Mouse (Mus musculus) embryonic facial prominence, embryonic 14.5 days (tissue): ENCODE data around the gene Zbtb25. TPM values are rescaled to one million over a fixed set of nuclear protein-coding genes. Genes with fewer than 3 reads are reported as not detected.

Experiments
- ATAC-seq: fragments of 200-750 bp; cut with Nextera tagmentation; 2 replicates; pipeline ENCODE4 v1.8.0; 2017; ENCODE audit warnings: low read depth, moderate number of reproducible peaks, moderate TSS enrichment
- DNase-seq: peaks from one replicate; pipeline ENCODE4 v3.0.0-alpha.2; 2015; ENCODE audit warnings: low spot score
- H3K27ac ChIP-seq: fragments of 300-500 bp; sonication (generic); replicated peaks from 2 replicates; pipeline ENCODE4 v1.5.1; 2014; ENCODE audit warnings: low read depth, mild to moderate bottlenecking, low read length, moderate library complexity
- H3K27me3 ChIP-seq: fragments of 300-500 bp; sonication (generic); replicated peaks from 2 replicates; pipeline ENCODE4 v1.6.1; 2014; ENCODE audit warnings: low read length; ENCODE audit not compliant: control insufficient read depth, insufficient read depth
- H3K36me3 ChIP-seq: fragments of 300-500 bp; sonication (generic); 2 replicates; pipeline ENCODE4 v1.6.1; 2014; ENCODE audit warnings: low read length, mixed read lengths; ENCODE audit not compliant: control insufficient read depth, insufficient read depth
- H3K4me1 ChIP-seq: fragments of 300-500 bp; sonication (generic); 2 replicates; pipeline ENCODE4 v1.6.1; 2014; ENCODE audit warnings: antibody characterized with exemption, low read length; ENCODE audit not compliant: control insufficient read depth, insufficient read depth
- H3K4me2 ChIP-seq: fragments of 300-500 bp; sonication (generic); 2 replicates; pipeline ENCODE4 v1.6.1; 2014; ENCODE audit warnings: low read depth, mild to moderate bottlenecking, low read length, moderate library complexity, mixed read lengths
- H3K4me3 ChIP-seq: fragments of 300-500 bp; sonication (generic); 2 replicates; pipeline ENCODE4 v1.5.1; 2014; ENCODE audit warnings: low read depth, mild to moderate bottlenecking, low read length
- H3K9ac ChIP-seq: fragments of 300-500 bp; sonication (generic); 2 replicates; pipeline ENCODE4 v1.6.1; 2014; ENCODE audit warnings: low read depth, mild to moderate bottlenecking, low read length, moderate library complexity, mixed read lengths
- H3K9me3 ChIP-seq: fragments of 300-500 bp; sonication (generic); 2 replicates; pipeline ENCODE4 v1.6.1; 2016; ENCODE audit warnings: low read length; ENCODE audit not compliant: control insufficient read depth
- WGBS: fragments of 180-500 bp; shearing (Covaris S2); extraction: QIAGEN DNeasy Blood & Tissue Kit; methylation state at CpG from one replicate; pipeline ENCODE4 v1.1.7; 2014; 5-methylcytosine and 5-hydroxymethylcytosine counted together
- polyA plus RNA-seq: library from polyadenylated mRNA; unstranded; fragments of >200 nt; fragmentation: Nextera tagmentation; extraction: Ambion mirVana; gene quantifications from 2 replicates; pipeline ENCODE4 v1.2.1, GENCODE M21; 2014

The Zbtb25 gene
- polyA plus RNA-seq, 1 experiment from 2014 or later, result 21.2 TPM

DNA sequence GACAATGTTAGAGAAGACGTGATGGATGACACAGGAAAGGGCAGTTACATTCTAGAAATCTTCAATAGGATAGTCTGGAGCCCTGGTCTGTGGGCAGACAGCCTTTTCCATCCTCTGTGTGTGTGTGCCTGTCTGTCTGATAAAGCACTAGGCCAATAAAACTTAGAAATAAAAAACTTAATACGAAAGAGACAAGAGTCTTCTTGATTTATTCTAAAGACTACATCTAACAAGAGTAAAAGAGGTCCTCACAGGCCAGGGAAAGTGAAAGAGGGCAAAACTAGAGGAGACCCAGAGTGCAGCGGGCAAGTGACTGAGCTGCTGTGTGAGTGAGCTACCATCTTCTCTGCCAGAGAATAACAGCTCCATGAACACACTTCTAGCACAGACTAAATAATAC lies 3.1 kb downstream of the Zbtb25 start:
- H3K4me1 ChIP-seq, result peaks cover 15% of the 10 kb centered on the region
- no peaks in the 10 kb centered on the region for H3K27me3 ChIP-seq
- ATAC-seq, result no peak
- H3K36me3 ChIP-seq, result no peaks in the 10 kb centered on the region
- H3K4me3 ChIP-seq, result no peak overlapping the region
- no peaks in the 10 kb centered on the region for H3K9me3 ChIP-seq
- H3K4me2 ChIP-seq, result no peak overlapping the region
- no peak for DNase-seq
- 84% methylated on average over 3 of the region's 3 CpGs for WGBS
- H3K9ac ChIP-seq, result no peak overlapping the region
- no peak overlapping the region for H3K27ac ChIP-seq

DNA sequence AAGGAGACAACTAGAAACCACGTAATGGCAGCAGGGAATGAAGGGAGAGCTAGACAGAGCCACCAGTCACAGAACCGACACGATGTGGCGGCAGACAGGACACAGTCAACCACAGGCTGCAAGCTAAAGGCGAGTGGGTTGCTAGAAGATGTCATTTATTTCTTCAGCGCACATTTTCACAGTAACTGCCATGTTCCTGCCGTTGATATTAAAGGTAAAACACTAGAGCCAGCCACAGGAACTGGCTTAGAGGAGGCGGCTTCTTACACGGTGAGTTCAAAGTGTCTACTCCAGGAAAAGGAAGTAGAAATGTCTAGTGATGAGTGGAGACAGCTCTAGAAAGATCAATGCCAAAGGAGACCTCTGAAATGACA lies 7.1 kb downstream of the Zbtb25 start:
- ATAC-seq (no peak), DNase-seq (no peak)
- H3K4me2 ChIP-seq, result no peak overlapping the region
- no peak overlapping the region for H3K9ac ChIP-seq
- H3K9me3 ChIP-seq, result no peaks in the 10 kb centered on the region
- H3K4me1 ChIP-seq, result peaks cover 5% of the 10 kb centered on the region; the same call in 1 of the 2 replicates
- no peaks in the 10 kb centered on the region for H3K36me3 ChIP-seq
- no peak overlapping the region for H3K27ac ChIP-seq
- 78% methylated on average over 9 of the region's 9 CpGs for WGBS
- H3K27me3 ChIP-seq, result no peaks in the 10 kb centered on the region
- no peak overlapping the region for H3K4me3 ChIP-seq

DNA sequence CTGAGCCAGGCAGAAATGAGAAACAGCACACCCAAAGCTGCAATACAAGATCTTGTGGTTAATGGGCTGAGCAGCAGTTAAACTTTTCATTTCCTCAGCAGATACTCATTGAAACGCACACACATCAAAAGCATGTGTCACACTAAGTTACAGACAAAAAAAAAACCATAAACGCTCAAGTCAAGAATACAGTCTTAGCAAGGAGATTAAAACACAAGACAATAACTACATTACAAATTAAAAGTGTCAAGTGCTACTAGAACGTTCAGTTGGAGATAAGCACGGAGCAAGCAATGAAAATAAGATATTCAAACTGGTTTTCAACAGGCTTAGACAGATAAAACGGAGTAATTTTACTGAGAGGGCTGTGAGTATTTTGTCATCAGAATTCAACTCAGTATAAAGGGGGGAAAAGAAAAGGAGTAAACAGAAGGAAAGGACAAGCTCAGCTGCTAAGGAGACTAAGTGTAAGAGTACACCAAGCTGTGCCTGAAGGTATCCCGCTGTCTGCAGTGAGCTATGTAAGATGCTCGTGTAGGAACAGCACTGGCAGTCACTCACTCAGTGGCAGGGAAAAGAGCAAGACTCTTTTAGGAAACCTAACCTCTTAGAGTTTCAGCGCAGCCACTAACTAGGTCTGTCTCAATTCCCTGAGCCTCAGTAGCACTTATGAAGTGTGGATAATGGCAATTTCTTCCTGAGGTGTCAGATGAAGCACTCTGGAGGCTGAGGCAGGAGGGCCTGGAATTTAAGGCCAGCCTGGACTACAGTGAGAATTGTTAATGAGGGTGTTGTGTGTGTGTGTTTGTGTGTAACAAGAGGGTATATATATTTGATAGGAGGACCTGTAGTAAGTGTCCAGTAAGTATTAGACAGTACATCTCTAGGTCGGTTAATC lies 7.7 kb downstream of the Zbtb25 start:
- Histone ChIP-seq H3K4me1 (no peaks in the 10 kb centered on the region), H3K4me2 (no peak overlapping the region), H3K9me3 (no peaks in the 10 kb centered on the region), H3K9ac (no peak overlapping the region), H3K4me3 (no peak overlapping the region), H3K36me3 (no peaks in the 10 kb centered on the region), H3K27me3 (no peaks in the 10 kb centered on the region), H3K27ac (peak overlapping the region; percentile 33; the same call in 1 of the 2 replicates)
- ATAC-seq, result peak; percentile 44; the same call in 1 of the 2 replicates
- DNase-seq, result peak; percentile 29
- WGBS, result 46% methylated on average over 9 of the region's 9 CpGs

DNA sequence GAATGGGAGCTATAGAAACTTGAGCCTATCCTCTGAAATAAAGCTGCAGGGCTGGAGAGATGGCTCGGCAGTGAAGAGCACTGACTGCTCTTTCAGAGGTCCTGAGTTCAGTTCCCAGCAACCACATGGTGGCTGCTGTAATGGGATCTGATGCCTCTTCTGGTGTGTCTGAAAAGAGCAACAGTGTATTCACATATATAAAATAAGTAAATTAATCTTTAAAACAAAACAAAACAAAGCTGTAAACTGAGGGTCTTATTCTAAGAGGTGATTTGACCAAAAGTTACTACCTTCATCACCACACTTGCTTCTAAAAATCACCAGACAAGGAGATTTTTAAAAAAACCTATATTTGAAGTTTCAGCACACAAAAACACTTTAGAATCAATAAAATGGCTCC lies 8.5 kb downstream of the Zbtb25 start:
- Histone ChIP-seq H3K4me2 (no peak overlapping the region), H3K9me3 (no peaks in the 10 kb centered on the region), H3K4me1 (no peaks in the 10 kb centered on the region), H3K4me3 (no peak overlapping the region), H3K9ac (no peak overlapping the region), H3K27me3 (no peaks in the 10 kb centered on the region), H3K36me3 (no peaks in the 10 kb centered on the region), H3K27ac (no peak overlapping the region)
- 47% methylated on average over 1 of the region's 1 CpGs for WGBS
- ATAC-seq (no peak), DNase-seq (no peak)

DNA sequence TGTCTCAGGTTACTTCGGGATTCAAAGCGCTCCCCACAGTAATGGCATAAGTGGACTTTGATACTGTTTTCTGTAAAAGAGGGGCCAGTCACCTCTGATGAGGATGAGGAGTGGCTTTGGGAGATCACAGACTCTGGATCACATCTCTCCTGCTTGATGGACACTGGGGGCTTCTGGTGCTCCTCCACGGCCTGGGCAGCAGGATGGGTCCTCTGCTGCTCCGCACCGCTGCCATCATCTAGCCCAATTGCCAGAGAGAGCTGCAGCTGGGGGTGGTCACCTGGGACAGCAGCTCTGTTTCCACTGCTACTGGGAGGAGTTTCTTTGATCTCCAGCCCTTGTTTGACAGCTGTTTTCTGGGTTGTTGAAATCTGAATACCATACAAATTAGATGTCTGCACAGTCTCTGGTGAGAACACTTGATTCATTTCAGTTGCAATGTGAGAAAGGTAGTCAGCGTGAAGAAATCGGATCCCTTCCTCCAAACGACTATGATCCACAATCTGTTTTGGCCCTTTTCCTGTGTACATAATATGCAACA lies 19.7 kb downstream of the Zbtb25 start:
- Histone ChIP-seq H3K4me1 (no peaks in the 10 kb centered on the region), H3K27me3 (no peaks in the 10 kb centered on the region), H3K36me3 (peaks cover 46% of the 10 kb centered on the region), H3K9ac (no peak overlapping the region), H3K4me3 (no peak overlapping the region), H3K27ac (no peak overlapping the region), H3K9me3 (no peaks in the 10 kb centered on the region), H3K4me2 (no peak overlapping the region)
- 48% methylated on average over 8 of the region's 8 CpGs for WGBS
- ATAC-seq, result peak; percentile 78
- peak; percentile 61 for DNase-seq

DNA sequence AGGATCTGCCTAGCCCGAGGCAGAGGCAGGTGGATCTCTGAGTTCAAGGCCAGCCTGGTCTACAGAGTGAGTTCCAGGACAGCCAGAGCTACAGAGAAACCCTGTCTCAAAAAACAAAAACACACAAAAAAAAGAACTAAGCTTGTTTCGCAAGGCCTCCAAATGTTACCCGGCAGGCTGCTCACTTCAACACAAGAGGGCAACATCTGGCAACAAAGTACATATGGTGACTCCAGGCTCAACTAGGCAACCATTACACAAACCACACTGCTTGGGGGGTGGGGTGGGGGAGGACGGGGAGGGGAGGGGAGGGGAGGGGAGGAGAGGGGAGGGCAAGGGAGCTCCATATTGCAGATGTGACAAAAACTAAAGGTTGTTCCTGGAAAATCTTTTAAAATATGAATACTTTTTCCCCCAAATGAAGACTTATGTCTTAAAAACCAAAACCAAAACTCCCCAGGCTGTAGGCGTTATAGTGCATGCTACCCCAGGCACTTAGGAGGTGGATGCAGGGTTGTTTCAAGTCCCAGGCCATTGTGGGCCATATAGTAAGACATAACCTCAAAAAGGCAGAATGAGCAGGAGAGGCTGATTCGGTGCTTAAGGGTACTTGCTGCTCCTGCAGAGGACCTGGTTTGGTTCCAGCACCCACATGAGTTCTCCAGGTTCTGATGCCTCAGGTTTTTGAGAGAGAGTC lies 23.5 kb downstream of the Zbtb25 start:
- H3K9me3 ChIP-seq, result no peaks in the 10 kb centered on the region
- H3K4me1 ChIP-seq, result no peaks in the 10 kb centered on the region
- peak; percentile 49 for DNase-seq
- 71% methylated on average over 5 of the region's 6 CpGs for WGBS
- H3K4me2 ChIP-seq, result no peak overlapping the region
- H3K27ac ChIP-seq, result no peak overlapping the region
- no peak overlapping the region for H3K4me3 ChIP-seq
- H3K36me3 ChIP-seq, result peaks cover 34% of the 10 kb centered on the region
- no peak for ATAC-seq
- H3K9ac ChIP-seq, result no peak overlapping the region
- no peaks in the 10 kb centered on the region for H3K27me3 ChIP-seq

DNA sequence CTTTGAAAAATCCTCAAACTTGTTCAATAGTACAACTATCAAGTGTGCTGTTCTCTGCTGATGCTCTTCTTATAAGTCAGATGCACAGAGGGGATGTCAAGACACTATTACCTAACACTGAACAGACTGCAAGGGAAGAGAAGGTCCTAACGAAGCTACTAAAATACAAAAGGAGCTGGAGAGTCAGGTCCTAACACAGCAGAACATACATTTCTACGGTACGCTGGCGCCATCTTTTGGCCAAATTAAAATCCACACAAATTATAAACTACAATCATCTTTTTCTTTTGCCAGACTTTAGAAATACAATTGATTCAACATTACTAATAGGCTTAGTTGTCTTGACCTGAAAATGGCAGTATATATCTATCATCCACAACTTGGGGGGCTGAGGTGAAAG lies 28.3 kb downstream of the Zbtb25 start:
- Histone ChIP-seq H3K4me2 (no peak overlapping the region), H3K4me3 (no peak overlapping the region), H3K9ac (no peak overlapping the region), H3K9me3 (no peaks in the 10 kb centered on the region), H3K36me3 (0 out of 2 replicates have a peak, but pooled peaks cover 4% of the 10 kb centered on the region), H3K27me3 (no peaks in the 10 kb centered on the region), H3K4me1 (no peaks in the 10 kb centered on the region), H3K27ac (no peak overlapping the region)
- 6% methylated on average over 4 of the region's 4 CpGs for WGBS
- peak; percentile 68 for DNase-seq
- no peak for ATAC-seq

DNA sequence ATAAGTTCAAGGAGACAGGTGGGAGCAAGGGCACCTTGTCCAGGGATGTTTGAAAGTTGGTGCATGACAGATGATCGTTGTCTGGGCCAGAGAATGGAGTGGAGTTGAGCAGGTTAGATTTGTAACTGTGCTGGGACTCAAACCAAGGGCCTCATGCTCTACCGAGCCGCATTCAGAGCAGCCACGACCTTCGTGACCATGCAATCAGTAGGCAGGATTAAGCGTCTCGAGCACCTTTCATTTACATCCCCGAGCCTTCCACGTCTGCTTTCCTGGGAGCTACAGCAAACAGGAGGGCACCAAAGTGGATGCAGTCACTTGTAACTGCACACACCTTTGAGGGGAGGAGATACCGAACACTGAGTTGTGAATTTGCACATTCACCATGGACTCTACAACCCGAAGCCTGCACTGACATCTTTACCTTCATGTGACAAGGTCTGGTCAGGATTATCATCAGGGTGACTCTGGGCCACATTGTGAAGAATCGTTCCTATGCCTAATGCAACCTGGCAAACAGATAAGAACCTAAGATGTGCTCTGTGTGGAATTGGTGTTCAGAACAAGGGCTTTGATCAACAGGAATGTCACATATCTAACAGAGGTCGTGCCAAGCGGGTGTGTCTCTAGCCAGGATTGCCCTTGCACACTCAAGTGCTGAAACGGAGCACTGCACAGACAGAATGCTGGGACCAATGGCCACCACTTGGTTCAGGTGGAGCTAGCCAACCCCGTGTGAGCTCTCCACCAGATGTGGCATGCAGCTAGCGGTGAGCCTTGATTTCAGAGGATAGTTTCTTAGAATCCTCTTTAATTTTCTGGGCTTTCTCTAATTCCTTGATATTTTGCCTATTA lies 33.1 kb downstream of the Zbtb25 start:
- H3K4me1 ChIP-seq, result no peaks in the 10 kb centered on the region
- WGBS, result 76% methylated on average over 17 of the region's 17 CpGs
- H3K36me3 ChIP-seq, result no peaks in the 10 kb centered on the region
- H3K9ac ChIP-seq, result no peak overlapping the region
- H3K4me3 ChIP-seq, result no peak overlapping the region
- H3K9me3 ChIP-seq, result no peaks in the 10 kb centered on the region
- DNase-seq (no peak), ATAC-seq (no peak)
- no peaks in the 10 kb centered on the region for H3K27me3 ChIP-seq
- no peak overlapping the region for H3K27ac ChIP-seq
- no peak overlapping the region for H3K4me2 ChIP-seq
